Mouse (Mus musculus) limb, embryonic 11.5 days (tissue): ENCODE measurements at regions not wholly inside any gene's neighbourhood (a gene's known extent, or its start where the extent isn't known, plus 50 kb on each side); places are given as distances from the start of the nearest gene placed in this dataset.

Experiments used
- ATAC-seq: fragments of 200-750 bp; cut with Nextera tagmentation; 2 replicates; pipeline ENCODE4 v1.8.0; 2017; ENCODE audit warnings: low read depth; ENCODE audit not compliant: insufficient number of reproducible peaks, low FRiP score, low TSS enrichment
- DNase-seq: peaks from one replicate; pipeline ENCODE4 v3.0.0-alpha.2; 2015; ENCODE audit warnings: low spot score
- H3K27ac ChIP-seq: fragments of 300-500 bp; sonication (generic); replicated peaks from 2 replicates; pipeline ENCODE4 v1.5.1; 2014; ENCODE audit warnings: low read depth, mild to moderate bottlenecking, low read length
- H3K27me3 ChIP-seq: fragments of 300-500 bp; sonication (generic); 2 replicates; pipeline ENCODE4 v1.6.1; 2014; ENCODE audit warnings: mild to moderate bottlenecking, low read length, mixed read lengths; ENCODE audit not compliant: control insufficient read depth, insufficient read depth
- H3K36me3 ChIP-seq: fragments of 300-500 bp; sonication (generic); 2 replicates; pipeline ENCODE4 v1.6.1; 2014; ENCODE audit warnings: mild to moderate bottlenecking, low read length, moderate library complexity, mixed read lengths; ENCODE audit not compliant: control insufficient read depth, insufficient read depth
- H3K4me1 ChIP-seq: fragments of 300-500 bp; sonication (generic); 2 replicates; pipeline ENCODE4 v1.6.1; 2014; ENCODE audit warnings: low read length, mixed read lengths; ENCODE audit not compliant: control insufficient read depth, insufficient read depth
- H3K4me2 ChIP-seq: fragments of 300-500 bp; sonication (generic); 2 replicates; pipeline ENCODE4 v1.6.1; 2014; ENCODE audit warnings: low read depth, mild to moderate bottlenecking, moderate library complexity; ENCODE audit not compliant: severe bottlenecking
- H3K4me3 ChIP-seq: fragments of 300-500 bp; sonication (generic); 2 replicates; pipeline ENCODE4 v1.5.1; 2014; ENCODE audit warnings: low read depth, low read length
- H3K9ac ChIP-seq: fragments of 300-500 bp; sonication (generic); 2 replicates; pipeline ENCODE4 v1.6.1; 2014; ENCODE audit warnings: mild to moderate bottlenecking, low read length
- H3K9me3 ChIP-seq: fragments of 300-500 bp; sonication (generic); 2 replicates; pipeline ENCODE4 v1.6.1; 2016; ENCODE audit warnings: low read length; ENCODE audit not compliant: control insufficient read depth
- WGBS: fragments of 180-500 bp; shearing (Covaris S2); extraction: QIAGEN DNeasy Blood & Tissue Kit; methylation state at CpG from one replicate; pipeline ENCODE4 v1.1.7; 2014; 5-methylcytosine and 5-hydroxymethylcytosine counted together

DNA sequence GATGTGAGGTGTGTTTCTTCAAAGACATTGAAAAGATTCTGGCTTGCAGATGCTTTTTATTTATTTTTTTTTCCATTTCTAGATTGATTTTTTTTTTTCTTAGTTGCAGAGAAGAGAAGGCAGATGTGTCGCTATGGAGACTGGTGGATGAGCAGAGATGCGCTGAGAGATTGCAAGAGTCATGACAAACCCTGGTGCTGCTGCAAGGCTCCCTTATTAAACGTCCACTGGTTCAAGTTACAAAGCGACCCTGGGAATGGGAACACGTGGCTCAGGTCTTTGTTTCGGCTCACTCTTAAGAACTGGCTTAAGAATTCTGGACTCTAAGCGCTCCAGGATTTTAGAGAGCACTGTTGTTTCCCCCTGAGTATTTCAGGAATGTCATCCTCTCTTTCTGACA lies 403.1 kb downstream of the Med10 start:
- no peak for ATAC-seq
- 50% methylated on average over 7 of the region's 7 CpGs for WGBS
- peak; percentile 28 for DNase-seq
- Histone ChIP-seq H3K9me3 (no peaks in the 10 kb centered on the region), H3K4me3 (no peak overlapping the region), H3K9ac (no peak overlapping the region), H3K27ac (no peak overlapping the region), H3K4me2 (no peak overlapping the region), H3K36me3 (no peaks in the 10 kb centered on the region), H3K27me3 (no peaks in the 10 kb centered on the region), H3K4me1 (no peaks in the 10 kb centered on the region)

GRCm38 (mm10) chr13:70210158-70210557 lies 408.0 kb downstream of the Med10 start:
- H3K27me3 ChIP-seq = no peaks in the 10 kb centered on the region
- no peak overlapping the region for H3K4me3 ChIP-seq
- H3K4me1 ChIP-seq = 0 out of 2 replicates have a peak, but pooled peaks cover 5% of the 10 kb centered on the region
- no peak overlapping the region for H3K27ac ChIP-seq
- H3K9ac ChIP-seq = no peak overlapping the region
- DNase-seq (no peak), ATAC-seq (no peak)
- H3K36me3 ChIP-seq = no peaks in the 10 kb centered on the region
- WGBS = 79% methylated on average over 3 of the region's 3 CpGs
- H3K4me2 ChIP-seq = no peak overlapping the region
- H3K9me3 ChIP-seq = no peaks in the 10 kb centered on the region

GRCm38 (mm10) chr13:70213017-70213416 lies 410.8 kb downstream of the Med10 start:
- Histone ChIP-seq H3K4me2 (no peak overlapping the region), H3K27me3 (no peaks in the 10 kb centered on the region), H3K9me3 (no peaks in the 10 kb centered on the region), H3K9ac (no peak overlapping the region), H3K4me3 (no peak overlapping the region), H3K4me1 (0 out of 2 replicates have a peak, but pooled peaks cover 5% of the 10 kb centered on the region), H3K36me3 (no peaks in the 10 kb centered on the region), H3K27ac (no peak overlapping the region)
- 92% methylated on average over 3 of the region's 3 CpGs for WGBS
- no peak for DNase-seq
- no peak for ATAC-seq

- ATAC-seq = no peak
- H3K36me3 ChIP-seq = no peaks in the 10 kb centered on the region
Measured at GRCm38 (mm10) chr13:70213622-70214021, 411.4 kb downstream of the Med10 start.

GRCm38 (mm10) chr13:70214022-70214654 lies 411.9 kb downstream of the Med10 start:
- peak; percentile 51; the same call in 1 of the 2 replicates for ATAC-seq
- WGBS = 52% methylated on average over 10 of the region's 10 CpGs
- Histone ChIP-seq H3K9me3 (no peaks in the 10 kb centered on the region), H3K4me2 (no peak overlapping the region), H3K4me1 (0 out of 2 replicates have a peak, but pooled peaks cover 5% of the 10 kb centered on the region), H3K27ac (no peak overlapping the region; the same call in 1 of the 2 replicates), H3K27me3 (no peaks in the 10 kb centered on the region), H3K4me3 (no peak overlapping the region), H3K9ac (no peak overlapping the region), H3K36me3 (no peaks in the 10 kb centered on the region)
- peak; percentile 24 for DNase-seq

More at GRCm38 (mm10) chr13:70213622-70214021, 411.4 kb downstream of the Med10 start:
- no peak overlapping the region for H3K9ac ChIP-seq
- H3K4me2 ChIP-seq = no peak overlapping the region
- no peaks in the 10 kb centered on the region for H3K9me3 ChIP-seq
- DNase-seq = no peak
- no peak overlapping the region; the same call in 1 of the 2 replicates for H3K27ac ChIP-seq
- H3K4me3 ChIP-seq = no peak overlapping the region
- 70% methylated on average over 2 of the region's 2 CpGs for WGBS
- 0 out of 2 replicates have a peak, but pooled peaks cover 5% of the 10 kb centered on the region for H3K4me1 ChIP-seq
- no peaks in the 10 kb centered on the region for H3K27me3 ChIP-seq

DNA sequence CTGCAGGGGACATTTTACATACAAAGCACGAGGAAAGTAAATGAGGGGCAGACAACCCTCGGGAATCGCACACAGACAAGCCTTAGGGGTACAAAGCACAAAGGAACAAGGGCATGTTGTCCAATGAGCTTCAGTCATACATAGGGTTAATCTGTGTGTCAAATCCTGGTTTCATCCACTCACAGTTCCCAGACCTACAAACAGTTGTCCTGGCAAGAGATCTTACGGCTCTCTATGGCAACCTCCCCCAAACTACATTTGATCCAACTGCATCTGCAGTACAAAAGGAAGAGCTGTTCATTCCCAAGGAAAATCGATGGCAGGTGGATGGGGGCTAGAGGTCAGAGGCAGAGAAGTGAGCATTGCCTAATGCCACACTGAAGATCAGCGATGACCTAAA lies 413.9 kb downstream of the Med10 start:
- Histone ChIP-seq H3K4me3 (no peak overlapping the region), H3K4me2 (no peak overlapping the region), H3K27me3 (no peaks in the 10 kb centered on the region), H3K36me3 (no peaks in the 10 kb centered on the region), H3K27ac (no peak overlapping the region), H3K4me1 (0 out of 2 replicates have a peak, but pooled peaks cover 5% of the 10 kb centered on the region), H3K9ac (no peak overlapping the region), H3K9me3 (no peaks in the 10 kb centered on the region)
- ATAC-seq = no peak
- 82% methylated on average over 6 of the region's 6 CpGs for WGBS
- no peak for DNase-seq

DNA sequence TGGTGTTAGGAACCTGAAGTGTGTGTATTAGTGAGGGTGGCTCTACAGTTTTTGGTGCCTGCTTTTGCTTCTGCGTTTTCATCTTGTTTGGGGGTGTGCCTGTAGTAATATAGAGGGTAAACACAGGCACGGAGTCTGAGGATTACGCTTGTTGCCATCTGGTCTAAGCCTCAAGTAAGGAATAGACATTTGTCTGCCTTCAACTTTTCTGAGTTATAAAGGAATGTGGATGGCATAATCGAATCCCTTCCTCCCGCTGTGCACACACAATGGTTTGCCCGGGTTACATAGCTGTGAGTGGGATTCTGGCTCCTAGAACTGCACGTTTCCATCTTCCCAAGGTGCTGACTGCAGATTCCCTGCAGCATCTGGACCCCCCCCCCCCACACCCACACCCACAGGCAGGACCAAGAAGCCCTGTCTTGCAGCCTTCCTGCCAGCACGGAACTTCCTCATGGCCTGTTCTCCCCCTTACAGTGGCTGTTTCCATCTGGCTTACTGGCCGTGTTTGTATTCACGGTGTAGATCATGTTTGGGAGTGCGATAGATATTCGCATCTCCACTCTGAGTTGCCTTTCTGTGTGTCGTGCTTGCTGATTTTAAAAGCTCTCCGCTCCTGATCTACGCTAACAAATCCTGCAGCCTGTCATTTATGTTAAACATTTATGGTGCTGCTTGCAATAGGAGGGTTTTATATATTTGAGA lies 415.4 kb downstream of the Med10 start:
- Histone ChIP-seq H3K9ac (no peak overlapping the region), H3K9me3 (no peaks in the 10 kb centered on the region), H3K27ac (no peak overlapping the region), H3K27me3 (no peaks in the 10 kb centered on the region), H3K4me3 (no peak overlapping the region), H3K4me2 (no peak overlapping the region), H3K4me1 (0 out of 2 replicates have a peak, but pooled peaks cover 5% of the 10 kb centered on the region), H3K36me3 (no peaks in the 10 kb centered on the region)
- no peak for DNase-seq
- no peak for ATAC-seq
- 82% methylated on average over 15 of the region's 15 CpGs for WGBS

GRCm38 (mm10) chr13:70223485-70223884 lies 413.9 kb downstream of the Ice1 start:
- ATAC-seq (no peak), DNase-seq (no peak)
- WGBS = 87% methylated on average over 5 of the region's 5 CpGs
- no peaks in the 10 kb centered on the region for H3K27me3 ChIP-seq
- no peak overlapping the region for H3K4me3 ChIP-seq
- H3K27ac ChIP-seq = no peak overlapping the region
- no peaks in the 10 kb centered on the region for H3K9me3 ChIP-seq
- no peak overlapping the region for H3K9ac ChIP-seq
- H3K36me3 ChIP-seq = no peaks in the 10 kb centered on the region
- H3K4me1 ChIP-seq = no peaks in the 10 kb centered on the region
- H3K4me2 ChIP-seq = no peak overlapping the region
